Mouse (Mus musculus) cortical plate, adult 2 months (tissue): ENCODE data around the gene Nsdhl.

ENCODE experiments used
- CTCF ChIP-seq: fragments of 200-500 bp; IDR thresholded peaks from 2 replicates; pipeline ENCODE4 v1.5.1; 2011; ENCODE audit warnings: mild to moderate bottlenecking, control low read depth, low read length; ENCODE audit not compliant: insufficient read depth; ENCODE audit errors: extremely low read depth
- POLR2A ChIP-seq: fragments of 200-500 bp; IDR thresholded peaks from 2 replicates; pipeline ENCODE4 v1.6.1; 2011; ENCODE audit warnings: mild to moderate bottlenecking, low read length, control low read depth; ENCODE audit not compliant: insufficient read depth; ENCODE audit errors: extremely low read depth

DNA sequence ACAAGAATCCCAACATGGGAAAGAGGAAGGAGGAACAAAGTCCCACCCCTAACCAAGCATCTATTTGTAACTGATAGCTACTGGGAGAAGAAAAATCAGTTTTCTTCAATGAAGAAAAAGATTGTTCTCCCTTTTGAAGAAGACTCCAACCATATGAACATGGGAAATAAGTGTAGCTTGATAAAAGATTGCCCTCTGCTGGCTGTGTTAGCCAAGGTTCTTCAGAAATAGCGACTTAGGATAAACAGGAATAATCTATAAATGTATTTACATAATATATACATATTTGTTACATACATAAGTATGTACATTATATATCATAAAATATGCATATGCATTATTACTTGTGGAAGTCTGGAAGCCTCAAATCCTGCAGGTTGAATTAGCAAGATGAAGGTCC lies 15.8 kb upstream of the Nsdhl start:
- TF ChIP-seq POLR2A = no peak
- TF ChIP-seq CTCF = no peak
